Mouse (Mus musculus): Measurements from ENCODE around the gene Kank1. TPM values are rescaled to one million over a fixed set of nuclear protein-coding genes. Genes with fewer than 3 reads are reported as not detected.

The Kank1 gene
- total RNA-seq, 2 experiments from 2014 or later = 25.5 to 34.1 TPM

GRCm38 (mm10) chr19:25440736-25441135, 204.0 kb downstream of the Kank1 start:
- DNase-seq = no peak

- peak; percentile 83 for DNase-seq
Measured at GRCm38 (mm10) chr19:25445054-25445453, 208.3 kb downstream of the Kank1 start.

GRCm38 (mm10) chr19:25445842-25446241, 209.1 kb downstream of the Kank1 start:
- no peak for DNase-seq

- no peak for DNase-seq
Measured at GRCm38 (mm10) chr19:25446683-25447082, 209.9 kb downstream of the Kank1 start.

- no peak for DNase-seq
Measured at GRCm38 (mm10) chr19:25447373-25447772, 210.6 kb downstream of the Kank1 start.

- DNase-seq = peak; percentile 66
Measured at GRCm38 (mm10) chr19:25450869-25451629, 214.3 kb downstream of the Kank1 start.

GRCm38 (mm10) chr19:25453146-25453545, 216.4 kb downstream of the Kank1 start:
- no peak for DNase-seq

- no peak for DNase-seq
Measured at GRCm38 (mm10) chr19:25460760-25461159, 224.0 kb downstream of the Kank1 start.

GRCm38 (mm10) chr19:25461553-25462320, 225.0 kb downstream of the Kank1 start:
- no peak for DNase-seq

GRCm38 (mm10) chr19:25475806-25476205, 239.0 kb downstream of the Kank1 start:
- DNase-seq = peak; percentile 15

GRCm38 (mm10) chr19:25479152-25479669, 242.4 kb downstream of the Kank1 start:
- no peak for DNase-seq

GRCm38 (mm10) chr19:25480820-25481219, 244.0 kb downstream of the Kank1 start:
- DNase-seq = no peak

Other genes with a start within 250 kb of the Kank1 start
- 10 to 100 TPM; 23.0 to 29.0 TPM for gene Dock8, start 237.4 kb upstream of the Kank1 start, total RNA-seq (2021)